Mouse (Mus musculus): Measurements from ENCODE around the gene G6pc3.

GRCm38 (mm10) chr11:102225221-102225620 lies 35.8 kb downstream of the G6pc3 start:
- TF ChIP-seq CTCF (IDR thresholded peaks at IDR 0.05; ENCODE audit: borderline replicate concordance, insufficient read depth, low read length) (no peak), POLR2A (IDR thresholded peaks at IDR 0.05; ENCODE audit: low read depth, low read length) (no peak)
